Mouse (Mus musculus) megakaryocyte, embryonic 14.5 days (primary cell): ENCODE measurements at regions not wholly inside any gene's neighbourhood (a gene's known extent, or its start where the extent isn't known, plus 50 kb on each side); places are given as distances from the start of the nearest gene placed in this dataset.

Experiments used
- H3K27me3 ChIP-seq: replicated peaks from 2 replicates; pipeline ENCODE3; 2012; ENCODE audit warnings: inconsistent platforms
- H3K36me3 ChIP-seq: replicated peaks from 2 replicates; pipeline ENCODE3; 2012; ENCODE audit warnings: low read length, inconsistent platforms, mixed read lengths
- H3K4me1 ChIP-seq: 2 replicates; pipeline ENCODE4 v1.6.1; 2012; ENCODE audit warnings: inconsistent platforms
- H3K4me3 ChIP-seq: replicated peaks from 2 replicates; pipeline ENCODE3; 2012; ENCODE audit warnings: moderate library complexity, mild to moderate bottlenecking, inconsistent platforms
- H3K9me3 ChIP-seq: 2 replicates; pipeline ENCODE4 v1.6.1; 2012; ENCODE audit warnings: inconsistent platforms
- FLI1 ChIP-seq: IDR thresholded peaks from 2 replicates; pipeline ENCODE4 v1.6.1; 2012; ENCODE audit warnings: low read length, inconsistent platforms, mixed read lengths
- GATA1 ChIP-seq: IDR thresholded peaks from 3 replicates; pipeline ENCODE4 v1.6.1; 2012; ENCODE audit warnings: mixed read lengths, low read length, inconsistent platforms, borderline replicate concordance

GRCm38 (mm10) chr12:102057979-102058378 is 70.6 kb upstream of the Slc24a4 start:
- peaks cover 58% of the 10 kb centered on the region for H3K4me1 ChIP-seq
- H3K36me3 ChIP-seq, result no peaks in the 10 kb centered on the region
- TF ChIP-seq FLI1 (no peak), GATA1 (no peak)
- H3K27me3 ChIP-seq, result peaks cover 16% of the 10 kb centered on the region
- peaks cover 10% of the 10 kb centered on the region; the same call in 1 of the 2 replicates for H3K9me3 ChIP-seq
- no peak overlapping the region for H3K4me3 ChIP-seq

- H3K4me3 ChIP-seq, result no peak overlapping the region
- peaks cover 10% of the 10 kb centered on the region; the same call in 1 of the 2 replicates for H3K9me3 ChIP-seq
- H3K36me3 ChIP-seq, result no peaks in the 10 kb centered on the region
- H3K4me1 ChIP-seq, result peaks cover 58% of the 10 kb centered on the region
- peaks cover 16% of the 10 kb centered on the region for H3K27me3 ChIP-seq
- TF ChIP-seq FLI1 (no peak), GATA1 (no peak)
These were observed 70.1 kb upstream of the Slc24a4 start for GRCm38 (mm10) chr12:102058428-102058827.

- Histone ChIP-seq H3K27me3 (peaks cover 13% of the 10 kb centered on the region), H3K4me3 (no peak overlapping the region), H3K36me3 (no peaks in the 10 kb centered on the region), H3K9me3 (no peaks in the 10 kb centered on the region), H3K4me1 (peaks cover 60% of the 10 kb centered on the region)
- TF ChIP-seq GATA1 (no peak), FLI1 (no peak)
These were observed 67.4 kb upstream of the Slc24a4 start for GRCm38 (mm10) chr12:102061096-102061495.

- Histone ChIP-seq H3K27me3 (peaks cover 18% of the 10 kb centered on the region), H3K9me3 (no peaks in the 10 kb centered on the region), H3K4me3 (peak overlapping the region; percentile 25), H3K36me3 (no peaks in the 10 kb centered on the region), H3K4me1 (peaks cover 67% of the 10 kb centered on the region)
- TF ChIP-seq FLI1 (no peak), GATA1 (no peak)
These were observed 66.6 kb upstream of the Slc24a4 start for GRCm38 (mm10) chr12:102061657-102062614.

- TF ChIP-seq FLI1 (no peak), GATA1 (no peak)
These were observed 65.9 kb upstream of the Slc24a4 start for GRCm38 (mm10) chr12:102062648-102063047.

GRCm38 (mm10) chr12:102063211-102063610 is 65.3 kb upstream of the Slc24a4 start:
- TF ChIP-seq GATA1 (no peak), FLI1 (no peak)
- no peaks in the 10 kb centered on the region for H3K9me3 ChIP-seq
- no peak overlapping the region for H3K4me3 ChIP-seq
- no peaks in the 10 kb centered on the region for H3K36me3 ChIP-seq
- H3K27me3 ChIP-seq, result peaks cover 20% of the 10 kb centered on the region
- peaks cover 57% of the 10 kb centered on the region for H3K4me1 ChIP-seq

More at GRCm38 (mm10) chr12:102062648-102063047, 65.9 kb upstream of the Slc24a4 start:
- Histone ChIP-seq H3K9me3 (no peaks in the 10 kb centered on the region), H3K27me3 (peaks cover 18% of the 10 kb centered on the region), H3K4me3 (peak overlapping the region; percentile 21), H3K36me3 (no peaks in the 10 kb centered on the region), H3K4me1 (peaks cover 62% of the 10 kb centered on the region)

GRCm38 (mm10) chr12:102064710-102065325 is 63.7 kb upstream of the Slc24a4 start:
- Histone ChIP-seq H3K27me3 (peaks cover 12% of the 10 kb centered on the region), H3K9me3 (no peaks in the 10 kb centered on the region), H3K4me3 (no peak overlapping the region), H3K4me1 (peaks cover 57% of the 10 kb centered on the region), H3K36me3 (no peaks in the 10 kb centered on the region)
- no peak for TF ChIP-seq FLI1
- TF ChIP-seq GATA1, result no peak

GRCm38 (mm10) chr12:102067685-102068084 is 60.8 kb upstream of the Slc24a4 start:
- H3K4me3 ChIP-seq, result no peak overlapping the region
- H3K27me3 ChIP-seq, result peaks cover 24% of the 10 kb centered on the region
- no peaks in the 10 kb centered on the region for H3K36me3 ChIP-seq
- H3K9me3 ChIP-seq, result no peaks in the 10 kb centered on the region
- H3K4me1 ChIP-seq, result peaks cover 39% of the 10 kb centered on the region
- TF ChIP-seq FLI1, result no peak
- TF ChIP-seq GATA1, result no peak

- Histone ChIP-seq H3K4me1 (peaks cover 30% of the 10 kb centered on the region), H3K4me3 (no peak overlapping the region), H3K36me3 (no peaks in the 10 kb centered on the region), H3K9me3 (no peaks in the 10 kb centered on the region), H3K27me3 (peaks cover 35% of the 10 kb centered on the region)
- TF ChIP-seq FLI1, result no peak
- TF ChIP-seq GATA1, result no peak
These were observed 58.9 kb upstream of the Slc24a4 start for GRCm38 (mm10) chr12:102069521-102070201.
